Mouse (Mus musculus): ENCODE data around the gene Csf2rb2. TPM values are rescaled to one million over a fixed set of nuclear protein-coding genes. Genes with fewer than 3 reads are reported as not detected.

The Csf2rb2 gene
- total and polyA plus RNA-seq, 3 experiments = 14.8 to 56.5 (median 21.6) TPM

GRCm38 (mm10) chr15:78243061-78243460, 62.5 kb downstream of the Csf2rb2 start:
- Histone ChIP-seq H3K9me3 (replicated peaks; ENCODE audit: low read length) (no peaks in the 10 kb centered on the region), H3K9ac (ENCODE audit: insufficient read depth, low read depth) (peak overlapping the region; percentile 44), H3K4me1 (ENCODE audit: control insufficient read depth in 1 of 2, insufficient read depth in 2 of 2) (peaks cover 38 to 56% of the 10 kb centered on the region in 2 experiments), H3K36me3 (replicated peaks in 1 of 2; ENCODE audit: control insufficient read depth in 1 of 2, insufficient read depth in 1 of 2, low read length in 1 of 2) (no peaks in the 10 kb centered on the region), H3K4me3 (replicated peaks in 1 of 3; ENCODE audit: low read depth in 2 of 3, low read length in 2 of 3, poor library complexity in 1 of 3) (no peak overlapping the region), H3K4me2 (ENCODE audit: insufficient read depth, low read depth, poor library complexity, severe bottlenecking) (no peak overlapping the region), H3K79me2 (replicated peaks; ENCODE audit: control insufficient read depth, extremely low read depth, insufficient read depth, poor library complexity, severe bottlenecking) (peaks cover 11% of the 10 kb centered on the region; the same call in 1 of the 2 replicates), H3K27ac (ENCODE audit: insufficient read depth, low read depth) (peak overlapping the region; percentile 98), H3K27me3 (replicated peaks) (no peaks in the 10 kb centered on the region)
- dilution Hi-C loops (cut with MboI; ENCODE audit: extremely low pct_ligation_motif_present, extremely low pct_unique_long_range_greater_than_20kb, low sequenced_read_pairs) = no loop called here
- no peak for DNase-seq (ENCODE audit: extremely low read depth)
- in situ Hi-C loops (cut with MboI; ENCODE audit: low pct_ligation_motif_present, low pct_unique_long_range_greater_than_20kb, low sequenced_read_pairs) = loop anchor here (10.0 kb wide), 1 partner anchor 268 kb away; the partner anchor contains the start of gene Eif3d
- TF ChIP-seq IRF4 (IDR thresholded peaks at IDR 0.05; ENCODE audit: low read depth, low read length) (no peak), MAX (IDR thresholded peaks at IDR 0.05; ENCODE audit: low read length) (peak; percentile 77), RCOR1 (conservative IDR thresholded peaks at IDR 0.05; ENCODE audit: low read depth, low read length) (no peak), JUND (conservative IDR thresholded peaks at IDR 0.05; ENCODE audit: low read depth, low read length) (no peak), ELF1 (IDR thresholded peaks at IDR 0.05; ENCODE audit: low read depth, low read length) (peak; percentile 11; the same call in 1 of the 2 replicates), USF1 (IDR thresholded peaks at IDR 0.05; ENCODE audit: low read depth, low read length) (peak; percentile 68), SMC3 (IDR thresholded peaks at IDR 0.05; ENCODE audit: low read depth, low read length) (no peak), MYC (IDR thresholded peaks at IDR 0.05; ENCODE audit: low read depth, low read length) (peak; percentile 62; the same call in 1 of the 2 replicates), USF2 (conservative IDR thresholded peaks at IDR 0.05; ENCODE audit: low read depth, low read length) (peak; percentile 53), ZNF384 (IDR thresholded peaks at IDR 0.05; ENCODE audit: low read depth, low read length) (no peak)

GRCm38 (mm10) chr15:78241335-78241734, 64.2 kb downstream of the Csf2rb2 start:
- Histone ChIP-seq H3K27ac (ENCODE audit: insufficient read depth, low read depth) (peak overlapping the region; percentile 58), H3K9me3 (replicated peaks; ENCODE audit: low read length) (no peaks in the 10 kb centered on the region), H3K36me3 (replicated peaks in 1 of 2; ENCODE audit: control insufficient read depth in 1 of 2, insufficient read depth in 1 of 2, low read length in 1 of 2) (no peaks in the 10 kb centered on the region), H3K27me3 (replicated peaks) (no peaks in the 10 kb centered on the region), H3K4me2 (ENCODE audit: insufficient read depth, low read depth, poor library complexity, severe bottlenecking) (no peak overlapping the region), H3K79me2 (replicated peaks; ENCODE audit: control insufficient read depth, extremely low read depth, insufficient read depth, poor library complexity, severe bottlenecking) (no peaks in the 10 kb centered on the region), H3K9ac (ENCODE audit: insufficient read depth, low read depth) (no peak overlapping the region; the same call in 1 of the 2 replicates), H3K4me1 (ENCODE audit: control insufficient read depth in 1 of 2, insufficient read depth in 2 of 2) (peaks cover 36 to 53% of the 10 kb centered on the region in 2 experiments), H3K4me3 (replicated peaks in 1 of 3; ENCODE audit: low read depth in 2 of 3, low read length in 2 of 3, poor library complexity in 1 of 3) (peak overlapping the region in 2 of 3 experiments; percentile 28 to 56)
- DNase-seq (ENCODE audit: extremely low read depth) = no peak
- in situ Hi-C loops (cut with MboI; ENCODE audit: low pct_ligation_motif_present, low pct_unique_long_range_greater_than_20kb, low sequenced_read_pairs) = loop anchor here (10.0 kb wide), 1 partner anchor 267 kb away; the partner anchor contains the start of gene Eif3d
- dilution Hi-C loops (cut with MboI; ENCODE audit: extremely low pct_ligation_motif_present, extremely low pct_unique_long_range_greater_than_20kb, low sequenced_read_pairs) = no loop called here
- TF ChIP-seq TBP (conservative IDR thresholded peaks at IDR 0.05; ENCODE audit: low read depth, low read length) = no peak
- TF ChIP-seq USF2 (conservative IDR thresholded peaks at IDR 0.05; ENCODE audit: low read depth, low read length) = no peak
- TF ChIP-seq MAFK (IDR thresholded peaks at IDR 0.05; ENCODE audit: insufficient replicate concordance, low read length) = no peak
- no peak for TF ChIP-seq GABPA (IDR thresholded peaks at IDR 0.05; ENCODE audit: insufficient replicate concordance, low read depth, low read length)
- 0 out of 2 replicates have a peak, but pooled peaks have one; percentile 3 for TF ChIP-seq POLR2A (IDR thresholded peaks at IDR 0.05; ENCODE audit: low read depth, low read length)

Measured in CH12.LX (cell line).